Mouse (Mus musculus): ENCODE results near the gene 2610318N02Rik. TPM values are rescaled to one million over a fixed set of nuclear protein-coding genes. Genes with fewer than 3 reads are reported as not detected.

The 2610318N02Rik gene
- polyA plus RNA-seq, 1 experiment from 2014 or later, result 27.1 TPM

DNA sequence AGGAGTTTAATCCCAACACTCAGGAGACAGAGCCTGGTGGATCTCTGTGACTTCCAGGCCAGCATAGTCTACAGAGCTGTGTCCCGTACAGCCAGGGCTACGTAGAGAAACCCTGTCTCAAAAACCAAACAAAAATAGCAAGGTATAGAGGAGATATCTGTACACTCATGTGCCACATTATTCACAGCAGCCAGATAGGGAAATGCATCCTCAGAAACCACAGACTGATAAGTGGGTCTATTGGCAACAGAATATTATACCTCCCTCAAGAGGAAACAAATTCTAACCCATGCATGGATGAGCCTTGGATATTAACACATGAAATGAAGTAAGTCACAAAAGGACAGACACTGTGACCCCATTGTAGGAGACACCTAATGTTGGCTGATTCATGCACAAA, 57.4 kb downstream of the 2610318N02Rik start:
- 83% methylated on average over 2 of the region's 2 CpGs for WGBS
- H3K9me3 ChIP-seq, result no peaks in the 10 kb centered on the region
- ATAC-seq (replicated peaks), result no peak
- H3K4me2 ChIP-seq (replicated peaks), result no peak overlapping the region
- no peak overlapping the region for H3K27ac ChIP-seq (replicated peaks)
- peaks cover 22% of the 10 kb centered on the region for H3K4me1 ChIP-seq
- no peaks in the 10 kb centered on the region for H3K36me3 ChIP-seq
- no peak overlapping the region for H3K9ac ChIP-seq (replicated peaks)
- no peaks in the 10 kb centered on the region for H3K27me3 ChIP-seq
- no peak overlapping the region for H3K4me3 ChIP-seq

MicroRNA genes within 50 kb of the gene (microRNA counts, 519-probe panel; counts per million panel counts)
- microRNA mmu-miR-130b (3,700 counts per million, percentile 89 among the panel's probes with 10 or more counts), microRNA mmu-miR-301b (2,897 counts per million, percentile 69 among the panel's probes with 10 or more counts)

Small RNA genes within 50 kb of the gene (microRNA-seq; reads per million reads assigned to microRNA genes)
- gene Mir130b (5,271 reads per million, percentile 91 among the genes with 10 or more reads in this experiment), gene Mir301b (136 reads per million, percentile 57 among the genes with 10 or more reads in this experiment)

Other genes with a start within 250 kb of the 2610318N02Rik start
- gene Ppm1f, start 228.7 kb downstream of the 2610318N02Rik start, polyA plus RNA-seq (2015; fragmentation: Nextera tagmentation; extraction: Ambion mirVana), result 25.4 and 26.4 TPM in 2 replicates
- gene Mapk1, start 141.8 kb downstream of the 2610318N02Rik start, polyA plus RNA-seq (2015; fragmentation: Nextera tagmentation; extraction: Ambion mirVana), result 186 and 193 TPM in 2 replicates
- 181 and 183 TPM in 2 replicates for gene Ypel1, start 55.5 kb downstream of the 2610318N02Rik start, polyA plus RNA-seq (2015; fragmentation: Nextera tagmentation; extraction: Ambion mirVana)
- 161 and 162 TPM in 2 replicates for gene Ppil2, start 13.9 kb downstream of the 2610318N02Rik start, polyA plus RNA-seq (2015; fragmentation: Nextera tagmentation; extraction: Ambion mirVana)
- gene Sdf2l1, start 7.2 kb upstream of the 2610318N02Rik start, polyA plus RNA-seq (2015; fragmentation: Nextera tagmentation; extraction: Ambion mirVana), result 43.4 and 47.2 TPM in 2 replicates
- 23.1 and 26.3 TPM in 2 replicates for gene Ydjc, start 19.5 kb upstream of the 2610318N02Rik start, polyA plus RNA-seq (2015; fragmentation: Nextera tagmentation; extraction: Ambion mirVana)
- 1.3 TPM in 2 replicates for gene Ccdc116, start 22.1 kb upstream of the 2610318N02Rik start, polyA plus RNA-seq (2015; fragmentation: Nextera tagmentation; extraction: Ambion mirVana)
- gene Ube2l3, start 77.5 kb upstream of the 2610318N02Rik start, polyA plus RNA-seq (2015; fragmentation: Nextera tagmentation; extraction: Ambion mirVana), result 307 and 318 TPM in 2 replicates
- gene Rimbp3, start 83.4 kb upstream of the 2610318N02Rik start, polyA plus RNA-seq (2015; fragmentation: Nextera tagmentation; extraction: Ambion mirVana), result 1.7 TPM in 2 replicates
- 8.6 and 8.8 TPM in 2 replicates for gene Hic2, start 108.4 kb upstream of the 2610318N02Rik start, polyA plus RNA-seq (2015; fragmentation: Nextera tagmentation; extraction: Ambion mirVana)
- 23.6 and 24.0 TPM in 2 replicates for gene Tmem191c, start 150.9 kb upstream of the 2610318N02Rik start, polyA plus RNA-seq (2015; fragmentation: Nextera tagmentation; extraction: Ambion mirVana)
- gene Serpind1, start 206.2 kb upstream of the 2610318N02Rik start, polyA plus RNA-seq (2015; fragmentation: Nextera tagmentation; extraction: Ambion mirVana), result 1.0 and 1.8 TPM in 2 replicates

Data from forebrain, embryonic 15.5 days (tissue).